Mouse (Mus musculus) central nervous system, embryonic 14 days (tissue): ENCODE data around the gene Defb28. TPM values are rescaled to one million over a fixed set of nuclear protein-coding genes. Genes with fewer than 3 reads are reported as not detected.

Source experiments
- polyA plus RNA-seq: library from polyadenylated mRNA; depleted of rRNA; stranded (reverse); fragments of >200 nt; gene quantifications from 2 replicates; pipeline ENCODE4 v1.2.3, GENCODE M21; 2012; rRNA removed

Defb28 gene
- polyA plus RNA-seq: not detected in 2 replicates

GRCm38 (mm10) chr2:152517981-152518380, at the start of gene Defb28:
Defb28 (plus strand) TSS chr2:152518255.

GRCm38 (mm10) chr2:152476763-152477162, 41.3 kb upstream of the Defb28 start, which contains the start of gene Defb20:
Defb20 (plus strand) TSS chr2:152477063.

GRCm38 (mm10) chr2:152490038-152490437, 28.0 kb upstream of the Defb28 start, which contains the start of gene Defb22:
Defb22 (minus strand) TSS chr2:152490138.

GRCm38 (mm10) chr2:152511592-152511991, 6.5 kb upstream of the Defb28 start, which contains the start of gene Defb26:
Defb26 (minus strand) TSS chr2:152511692.

GRCm38 (mm10) chr2:152539944-152540710, 22.1 kb downstream of the Defb28 start, which contains the start of gene Defb29:
Defb29 (minus strand) TSS chr2:152540098.

GRCm38 (mm10) chr2:152569038-152569437, 51.0 kb downstream of the Defb28 start, which contains the start of gene Gm17416:
Gm17416 (plus strand) TSS chr2:152569338.

Other genes with a start within 250 kb of the Defb28 start
- gene Tbc1d20, start 224.4 kb upstream of the Defb28 start, polyA plus RNA-seq: 43.8 and 46.3 TPM in 2 replicates
- gene Rbck1, start 185.6 kb upstream of the Defb28 start, polyA plus RNA-seq: 255 and 263 TPM in 2 replicates
- gene Trib3, start 174.2 kb upstream of the Defb28 start, polyA plus RNA-seq: 0.37 and 0.63 TPM in 2 replicates
- 21.5 and 24.8 TPM in 2 replicates for gene Nrsn2, start 141.6 kb upstream of the Defb28 start, polyA plus RNA-seq
- 84.0 and 84.5 TPM in 2 replicates for gene Sox12, start 120.2 kb upstream of the Defb28 start, polyA plus RNA-seq
- 20.1 and 21.6 TPM in 2 replicates for gene Zcchc3, start 103.2 kb upstream of the Defb28 start, polyA plus RNA-seq
- gene 6820408C15Rik, start 102.7 kb upstream of the Defb28 start, polyA plus RNA-seq: 2.2 and 2.6 TPM in 2 replicates
- not detected in 2 replicates for gene Defb23, start 53.6 kb upstream of the Defb28 start, polyA plus RNA-seq
- 0.09 TPM in 1 of 2 replicates, not detected in the other for gene Defb20, start 41.2 kb upstream of the Defb28 start, polyA plus RNA-seq
- not detected in 2 replicates for gene Defb22, start 28.1 kb upstream of the Defb28 start, polyA plus RNA-seq
- not detected in 2 replicates for gene Defb26, start 6.6 kb upstream of the Defb28 start, polyA plus RNA-seq
- not detected in 2 replicates for gene Defb29, start 21.8 kb downstream of the Defb28 start, polyA plus RNA-seq
- not detected in 2 replicates for gene Gm17416, start 51.1 kb downstream of the Defb28 start, polyA plus RNA-seq
- gene Defb21, start 54.5 kb downstream of the Defb28 start, polyA plus RNA-seq: not detected in 2 replicates
- gene Defb19, start 62.1 kb downstream of the Defb28 start, polyA plus RNA-seq: not detected in 2 replicates
- gene Defb45, start 81.1 kb downstream of the Defb28 start, polyA plus RNA-seq: not detected in 2 replicates
- gene Defb36, start 86.1 kb downstream of the Defb28 start, polyA plus RNA-seq: not detected in 2 replicates
- not detected in 2 replicates for gene Defb25, start 104.8 kb downstream of the Defb28 start, polyA plus RNA-seq
- 0.41 and 0.84 TPM in 2 replicates for gene Rem1, start 108.7 kb downstream of the Defb28 start, polyA plus RNA-seq
- 172 and 175 TPM in 2 replicates for gene H13, start 151.2 kb downstream of the Defb28 start, polyA plus RNA-seq
- 25.2 and 27.7 TPM in 2 replicates for gene Mcts2, start 168.8 kb downstream of the Defb28 start, polyA plus RNA-seq
- gene Id1, start 218.0 kb downstream of the Defb28 start, polyA plus RNA-seq: 133 and 168 TPM in 2 replicates
- gene Cox4i2, start 235.9 kb downstream of the Defb28 start, polyA plus RNA-seq: 3.8 and 5.3 TPM in 2 replicates